Mouse (Mus musculus) brain, embryonic 14.5 days (tissue): ENCODE data around the gene Esrrg.

Experiments used
- CTCF ChIP-seq: fragments of 200-500 bp; IDR thresholded peaks from 2 replicates; pipeline ENCODE4 v1.5.1; 2012; ENCODE audit warnings: inconsistent platforms, mild to moderate bottlenecking, moderate library complexity, borderline replicate concordance; ENCODE audit not compliant: insufficient read depth, insufficient read length; ENCODE audit errors: extremely low read depth
- POLR2A ChIP-seq: fragments of 200-500 bp; IDR thresholded peaks from 2 replicates; pipeline ENCODE4 v1.6.1; 2012; ENCODE audit warnings: mild to moderate bottlenecking, inconsistent platforms, borderline replicate concordance; ENCODE audit not compliant: poor library complexity, insufficient read depth, insufficient read length, severe bottlenecking; ENCODE audit errors: extremely low read depth

DNA sequence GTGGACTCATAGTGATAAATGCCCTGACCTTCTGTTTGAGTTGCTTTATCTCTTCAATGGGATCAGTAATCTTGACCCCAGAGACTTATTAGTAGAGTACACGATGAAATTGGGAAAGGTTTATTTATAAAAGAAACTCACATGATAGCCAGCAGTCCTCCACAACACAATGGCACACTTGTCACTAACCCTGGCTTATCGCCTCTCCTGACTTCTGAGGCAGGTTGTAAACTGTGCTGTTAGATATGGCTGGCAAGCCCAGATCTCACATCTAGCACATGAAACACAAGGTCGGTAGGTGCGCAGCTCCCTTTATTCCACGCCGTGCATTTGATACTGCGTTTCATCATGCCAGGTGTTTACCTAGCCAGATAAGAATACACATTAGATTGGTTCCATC is 288.3 kb downstream of the Esrrg start:
- no peak for TF ChIP-seq CTCF
- TF ChIP-seq POLR2A, result no peak
